Mouse (Mus musculus): ENCODE results near the gene Snx10. TPM values are rescaled to one million over a fixed set of nuclear protein-coding genes. Genes with fewer than 3 reads are reported as not detected.

Gene Snx10
- total RNA-seq, 2 experiments from 2014 or later, result 4.9 to 5.0 TPM

DNA sequence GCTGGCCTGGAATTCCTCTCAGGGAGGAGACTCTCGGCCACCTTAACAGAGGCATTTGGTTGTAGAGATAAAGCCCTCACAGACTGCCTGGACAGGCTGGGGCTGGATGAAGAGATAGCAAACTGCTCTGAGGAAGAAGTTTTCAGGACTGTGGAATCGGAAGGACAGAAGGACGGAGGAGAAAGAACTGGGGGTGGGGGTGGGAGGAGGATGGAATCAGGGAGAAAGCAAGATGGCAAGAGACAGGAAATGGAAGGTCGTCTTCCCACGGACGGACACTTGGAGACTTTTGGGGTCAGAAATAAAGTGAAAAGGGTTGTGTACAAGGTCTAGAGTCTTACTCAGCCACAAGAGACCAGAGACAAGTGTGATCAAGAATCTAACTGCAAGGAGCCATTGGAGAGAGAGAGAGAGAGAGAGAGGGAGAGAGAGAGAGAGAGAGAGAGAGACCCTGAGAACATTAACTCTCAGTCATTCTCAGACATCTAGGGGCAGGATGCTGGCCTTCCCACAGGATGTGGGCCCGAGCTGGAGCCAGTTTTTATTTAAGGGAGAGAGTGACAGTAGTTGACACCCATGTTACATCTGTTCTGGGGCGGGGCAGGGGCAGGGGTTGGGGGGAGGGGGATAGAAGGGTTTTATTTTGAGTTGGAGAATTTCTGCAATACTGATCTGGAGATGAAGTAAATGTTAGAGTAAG is 110.1 kb downstream of the Snx10 start:
- DNase-seq (ENCODE audit: low spot score in 2 of 2), result no peak

GRCm38 (mm10) chr6:51636019-51636568 is 112.4 kb downstream of the Snx10 start:
- no peak for DNase-seq (ENCODE audit: low spot score in 2 of 2)

Small RNAs within 50 kb of the gene (microRNA-seq; reads per million reads assigned to microRNA genes)
- gene Gm22914, result not detected

Other genes with a start within 250 kb of the Snx10 start
- under 1 TPM; 0.23 to 0.25 TPM for gene Nfe2l3, start 91.2 kb upstream of the Snx10 start, total RNA-seq (2021)
- gene Hnrnpa2b1, start 54.0 kb upstream of the Snx10 start, total RNA-seq (2021), result 100 to 1,000 TPM; 490 to 525 TPM
- 100 to 1,000 TPM; 119 to 130 TPM for gene Cbx3, start 53.5 kb upstream of the Snx10 start, total RNA-seq (2021)